Mouse (Mus musculus) spleen, postnatal 36 days (tissue): Measurements from ENCODE around the gene Sec16a.
"Not testable (repeated sequence)": the region's sequence is repeated elsewhere in the genome, so short reads cannot be mapped to it uniquely, and the experiment has no call there.

Source experiments
- DNase-seq, 2 experiments: peaks; one replicate each; pipeline ENCODE4 v3.0.0; 2022; ENCODE audit warnings: low spot score in 2 of 2, mixed read lengths in 1 of 2

Gene Sec16a

GRCm38 (mm10) chr2:26389154-26389690 lies 55.8 kb downstream of the Sec16a start, which contains the start of the genes Entr1 and Pmpca:
Gene Entr1, minus strand, starts transcription at chr2:26389316.
Gene Pmpca, plus strand, starts transcription at chr2:26389339.
- peak; percentile 81 to 83 for DNase-seq

DNA sequence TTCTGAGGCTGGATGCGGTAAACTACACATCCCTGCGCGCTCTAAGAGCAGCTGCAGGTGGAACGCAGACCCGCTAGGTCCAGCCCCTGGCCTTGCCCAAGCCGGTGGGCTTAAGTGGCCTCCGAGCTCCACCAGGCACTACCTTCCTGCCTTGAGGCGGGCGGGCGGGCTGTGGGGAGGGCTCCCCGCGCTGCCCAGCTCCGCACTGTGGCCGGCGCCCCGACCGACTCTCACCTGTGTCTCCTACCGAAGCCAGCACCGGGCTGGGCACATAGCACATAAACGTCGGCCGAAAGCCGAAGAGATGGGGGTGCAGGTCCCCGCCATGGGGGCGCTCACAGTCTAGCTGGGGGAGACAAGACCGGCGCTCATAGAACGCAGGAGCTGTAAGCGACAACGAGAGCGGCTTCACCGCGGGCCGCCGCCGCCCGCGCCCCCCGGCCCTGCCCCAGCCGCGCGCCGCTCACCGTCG lies 56.3 kb downstream of the Sec16a start:
- DNase-seq, result no peak

GRCm38 (mm10) chr2:26387713-26388112 lies 57.3 kb downstream of the Sec16a start:
- no peak for DNase-seq

DNA sequence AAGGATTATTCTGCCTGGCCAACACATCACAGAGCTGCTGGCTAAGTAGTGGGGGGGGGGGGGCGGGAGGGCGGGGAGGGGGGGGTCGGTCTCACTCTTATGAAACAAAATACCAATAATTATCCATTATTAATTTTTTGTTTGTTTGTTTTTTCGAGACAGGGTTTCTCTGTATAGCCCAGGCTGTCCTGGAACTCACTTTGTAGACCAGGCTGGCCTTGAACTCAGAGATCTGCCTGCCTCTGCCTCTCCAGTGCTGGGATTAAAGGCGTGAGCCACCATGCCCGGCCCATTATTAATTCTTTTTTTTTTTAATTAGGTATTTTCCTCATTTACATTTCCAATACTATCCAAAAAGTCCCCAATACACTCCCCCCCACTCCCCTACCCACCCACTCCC lies 64.1 kb downstream of the Sec16a start:
- not testable (repeated sequence) for DNase-seq

- DNase-seq, result peak; percentile 83 to 85
Observed at GRCm38 (mm10) chr2:26380131-26380771, 64.8 kb downstream of the Sec16a start, which contains the start of gene Snapc4. Gene Snapc4, minus strand, starts transcription at chr2:26380653.

DNA sequence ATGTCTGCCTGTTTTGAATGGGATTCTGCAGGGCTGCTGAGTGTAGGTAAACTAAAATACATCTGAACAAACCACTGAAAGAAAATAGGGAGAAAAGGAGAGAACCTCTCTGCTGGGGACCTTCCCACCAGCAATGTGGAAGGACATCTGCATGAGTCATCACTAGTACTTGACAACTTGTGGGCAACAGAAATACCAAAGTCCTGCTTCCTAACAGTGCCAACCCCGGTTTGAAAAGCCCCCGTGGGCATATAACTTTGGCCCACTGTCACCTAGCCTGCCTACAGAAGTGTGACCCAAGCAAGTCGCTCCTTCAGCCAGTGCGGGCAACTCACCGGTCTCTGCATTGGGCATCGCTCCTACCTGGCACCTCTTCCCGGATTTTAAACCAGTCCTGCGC lies 72.6 kb downstream of the Sec16a start:
- DNase-seq, result no peak

- DNase-seq, result no peak
Observed at GRCm38 (mm10) chr2:26368572-26368971, 76.4 kb downstream of the Sec16a start.

DNA sequence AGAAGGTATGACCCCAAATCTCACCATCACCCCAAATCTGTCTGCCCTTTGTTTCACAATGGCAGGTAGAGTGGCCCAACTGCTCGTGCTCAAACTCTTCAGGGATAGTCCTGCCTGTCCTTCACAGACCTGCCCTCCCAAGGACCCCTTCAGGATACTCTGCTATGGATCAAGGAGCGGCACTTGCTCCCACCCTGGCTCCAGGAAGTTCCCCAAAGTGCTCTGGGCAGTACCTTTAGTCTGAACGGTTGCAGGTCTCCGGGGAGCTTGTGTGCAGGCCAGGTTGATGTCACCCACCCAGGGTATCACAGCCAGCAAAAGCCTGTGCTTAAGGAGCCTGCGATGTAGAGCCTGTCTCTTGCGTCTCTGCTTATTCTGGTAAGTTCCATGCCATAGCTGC lies 77.1 kb downstream of the Sec16a start:
- DNase-seq, result no peak

GRCm38 (mm10) chr2:26364738-26365465 lies 80.1 kb downstream of the Sec16a start:
- DNase-seq, result no peak

GRCm38 (mm10) chr2:26363481-26363880 lies 81.5 kb downstream of the Sec16a start:
- DNase-seq, result no peak

- no peak for DNase-seq
Observed at GRCm38 (mm10) chr2:26362991-26363390, 82.0 kb downstream of the Sec16a start.

GRCm38 (mm10) chr2:26360772-26361171 lies 84.2 kb downstream of the Sec16a start, which contains the start of gene Card9:
Gene Card9, minus strand, starts transcription at chr2:26360918.
- DNase-seq, result peak; percentile 16 to 25

DNA sequence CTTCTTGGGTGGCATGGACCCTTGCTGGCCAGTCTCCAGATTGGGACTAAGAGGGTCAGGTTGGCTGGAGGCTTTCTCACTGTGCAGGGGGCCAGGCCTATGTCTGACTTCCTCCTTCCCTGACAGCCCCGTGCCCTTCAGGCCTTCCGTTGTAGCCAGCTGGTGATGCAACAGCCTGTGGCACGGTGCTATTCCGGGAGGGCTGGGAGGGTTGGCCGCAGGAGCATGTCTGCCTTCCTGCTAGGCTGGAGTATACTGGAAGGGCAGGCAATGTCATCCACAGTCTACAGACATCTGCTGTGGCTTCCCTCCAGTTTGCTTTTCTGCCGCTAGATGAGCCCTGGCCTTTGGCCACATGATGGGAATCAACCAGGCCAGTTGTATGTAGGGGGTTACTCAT lies 85.0 kb downstream of the Sec16a start:
- DNase-seq, result no peak
